Mouse (Mus musculus): ENCODE measurements at regions not wholly inside any gene's neighbourhood (a gene's known extent, or its start where the extent isn't known, plus 50 kb on each side); places are given as distances from the start of the nearest gene placed in this dataset.

DNA sequence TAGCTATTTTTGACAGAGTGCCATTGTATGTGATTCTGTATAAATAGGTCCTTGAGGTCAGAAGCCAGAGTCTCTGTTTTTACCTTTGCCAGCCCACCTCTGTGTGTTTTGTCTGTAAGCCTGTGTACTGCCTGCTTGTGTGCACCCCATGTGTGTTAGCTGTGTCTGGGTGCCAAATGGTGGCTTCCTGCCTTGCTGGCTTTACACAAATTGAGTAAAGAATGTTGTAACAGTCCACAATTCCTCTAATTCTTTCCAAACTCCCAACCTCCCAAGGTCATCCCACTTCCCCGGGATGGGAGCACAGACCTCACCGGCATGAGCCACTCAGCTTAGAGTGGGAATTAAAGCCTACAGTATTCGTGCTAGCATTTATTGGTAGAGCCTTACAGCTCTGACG, 125.5 kb upstream of the Slit3 start:
- no peak for TF ChIP-seq CTCF (IDR thresholded peaks at IDR 0.05; ENCODE audit: low read depth)
- no peak for TF ChIP-seq EP300 (IDR thresholded peaks at IDR 0.05; ENCODE audit: low read depth)
